Mouse (Mus musculus) lung, postnatal 25 days (tissue): Measurements from ENCODE around the gene Bcl6.

ENCODE experiments used
- DNase-seq: peaks from one replicate; pipeline ENCODE4 v3.0.0; 2022; ENCODE audit warnings: low spot score

Bcl6 gene

DNA sequence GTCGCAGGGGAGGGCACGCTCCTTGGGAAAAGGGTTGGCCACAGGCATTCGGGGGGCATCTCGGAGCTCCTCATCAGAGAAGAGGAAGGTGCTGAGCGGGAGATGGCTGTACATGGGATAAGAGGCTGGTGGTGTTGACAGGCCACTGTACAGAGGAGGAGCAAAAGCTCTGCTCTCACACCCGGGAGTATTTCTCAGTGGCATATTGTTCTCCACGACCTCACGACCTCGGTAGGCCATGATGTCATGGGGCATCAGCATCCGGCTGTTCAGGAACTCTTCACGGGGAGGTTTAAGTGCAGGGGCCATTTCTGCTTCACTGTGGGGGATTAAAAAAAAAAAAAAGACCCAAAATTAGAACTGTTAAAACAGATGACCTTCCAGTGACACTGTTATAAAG, 15.8 kb downstream of the Bcl6 start:
- no peak for DNase-seq

DNA sequence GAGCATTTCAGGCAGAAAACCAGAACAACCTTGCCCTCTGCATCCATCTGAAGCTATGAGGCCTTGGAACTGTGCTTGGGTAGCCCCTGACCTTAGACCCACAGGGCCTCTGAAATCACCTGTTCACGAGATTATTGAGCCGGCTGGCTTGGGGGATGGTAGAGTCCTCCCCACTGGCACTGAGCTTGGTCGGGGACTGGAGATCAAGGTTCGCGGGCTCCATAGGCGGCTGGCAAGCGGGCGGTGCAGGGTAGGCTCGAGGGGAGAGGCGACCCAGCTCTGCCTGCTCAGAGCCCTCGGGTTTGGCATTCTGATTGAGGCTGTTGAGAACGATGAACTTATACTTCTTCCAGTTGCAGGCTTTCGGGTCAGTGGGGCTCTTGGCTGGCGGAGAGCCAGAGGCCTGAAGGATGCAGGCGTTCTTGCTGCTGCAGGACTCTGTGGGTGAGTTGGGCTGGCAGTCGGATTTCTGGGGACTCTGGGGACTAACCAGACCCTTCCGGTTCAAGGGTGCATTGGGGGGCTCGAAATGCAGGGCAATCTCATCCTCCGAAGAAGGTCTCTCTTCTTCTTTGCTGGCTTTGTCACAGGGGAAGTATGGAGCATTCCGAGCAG, 16.4 kb downstream of the Bcl6 start:
- no peak for DNase-seq

DNA sequence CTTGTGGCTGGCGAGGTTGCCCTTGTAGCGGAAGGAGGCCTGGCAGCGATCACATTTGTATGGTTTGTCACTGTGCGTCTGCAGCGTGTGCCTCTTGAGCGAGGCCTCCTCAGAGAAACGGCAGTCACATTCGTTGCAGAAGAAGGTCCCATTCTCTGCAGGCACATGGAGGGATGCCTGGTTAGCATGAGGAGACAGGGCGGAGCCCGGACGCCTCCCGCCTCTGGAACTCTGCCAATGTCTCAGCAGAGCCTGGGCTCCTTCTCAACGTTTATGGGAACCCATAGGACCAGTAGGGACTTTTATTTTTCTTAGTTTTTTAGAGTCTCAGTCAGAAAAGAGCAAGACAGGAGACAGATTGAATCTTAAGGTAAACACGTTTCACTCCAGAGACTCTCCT, 18.7 kb downstream of the Bcl6 start:
- DNase-seq: no peak

DNA sequence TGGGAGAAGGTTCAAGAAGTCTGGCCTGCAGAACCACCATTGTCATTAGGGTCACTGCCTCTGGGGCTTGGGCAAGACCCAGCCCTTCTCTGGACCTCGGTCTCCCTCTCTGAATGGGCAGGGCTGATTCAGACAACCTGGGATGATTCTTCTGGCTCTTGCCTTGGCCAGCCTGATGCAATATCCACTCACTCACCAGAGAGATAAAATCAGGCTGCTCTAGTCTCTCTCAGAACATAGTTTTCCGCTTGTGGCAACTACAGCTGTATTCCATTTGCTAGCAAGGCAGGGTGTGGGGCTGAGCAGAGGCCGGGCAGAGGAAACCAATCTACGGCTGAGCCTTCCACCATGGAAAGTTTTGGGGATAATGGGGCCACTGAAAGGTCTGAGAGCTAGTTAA, 19.8 kb downstream of the Bcl6 start:
- no peak for DNase-seq

- peak; percentile 56 for DNase-seq
Observed at GRCm38 (mm10) chr16:23967301-23967700, 21.4 kb downstream of the Bcl6 start.

DNA sequence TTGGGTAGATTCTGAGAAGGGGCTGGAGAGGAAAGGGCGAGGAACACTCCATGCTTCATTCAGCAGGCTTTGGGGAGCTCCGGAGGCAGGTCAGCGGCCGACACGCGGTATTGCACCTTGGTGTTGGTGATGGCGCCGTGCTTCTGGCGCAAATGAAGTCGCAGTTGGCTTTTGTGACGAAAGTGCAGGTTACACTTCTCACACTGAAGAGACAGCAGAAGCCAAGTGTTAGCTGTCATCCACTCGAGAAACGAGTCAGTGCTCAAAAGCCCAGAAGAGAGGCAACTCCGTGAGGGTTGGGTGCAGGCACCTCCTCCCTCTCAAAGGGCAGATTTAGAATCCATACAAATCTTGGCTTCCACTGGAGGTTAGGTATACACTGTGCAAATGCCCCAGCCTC, 22.6 kb downstream of the Bcl6 start:
- no peak for DNase-seq

GRCm38 (mm10) chr16:23964706-23965367, 23.8 kb downstream of the Bcl6 start:
- no peak for DNase-seq

DNA sequence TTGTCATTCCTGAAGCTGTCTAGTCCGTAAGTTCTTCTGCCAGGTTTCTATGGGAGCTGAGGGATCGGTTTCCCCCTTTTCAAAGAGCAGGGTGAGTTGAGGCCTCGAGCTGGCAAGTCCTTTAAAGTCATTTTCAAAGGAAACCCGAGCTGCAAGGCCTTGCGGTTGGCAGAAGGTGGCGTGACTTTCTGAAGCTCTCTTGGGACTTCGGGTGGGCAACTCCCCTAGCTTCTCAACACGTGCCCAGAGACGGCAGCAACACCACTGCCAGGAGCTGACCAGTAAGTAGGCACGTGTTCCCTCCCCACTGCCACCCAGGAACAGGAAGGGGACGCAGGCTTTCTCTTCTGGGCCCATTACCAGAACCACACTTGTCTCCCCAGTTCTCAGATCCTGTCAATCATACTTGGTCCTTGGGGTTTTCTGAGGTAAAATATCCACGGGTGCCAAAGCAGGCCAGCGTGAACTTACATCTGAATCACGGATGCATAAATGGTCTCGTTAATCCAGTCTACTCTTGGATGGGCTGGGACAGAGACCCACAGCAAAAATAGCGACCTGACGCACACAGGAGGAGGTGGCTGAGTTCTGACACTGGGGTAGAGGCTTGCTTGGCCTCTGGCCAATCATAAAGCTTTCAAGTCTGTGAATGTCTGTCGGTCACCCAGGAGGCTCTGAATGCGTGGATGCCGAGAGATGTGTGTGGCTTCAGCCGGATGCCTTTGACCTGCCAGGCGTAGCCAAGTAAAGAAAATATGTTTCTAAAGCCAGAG, 24.6 kb downstream of the Bcl6 start:
- DNase-seq: no peak

DNA sequence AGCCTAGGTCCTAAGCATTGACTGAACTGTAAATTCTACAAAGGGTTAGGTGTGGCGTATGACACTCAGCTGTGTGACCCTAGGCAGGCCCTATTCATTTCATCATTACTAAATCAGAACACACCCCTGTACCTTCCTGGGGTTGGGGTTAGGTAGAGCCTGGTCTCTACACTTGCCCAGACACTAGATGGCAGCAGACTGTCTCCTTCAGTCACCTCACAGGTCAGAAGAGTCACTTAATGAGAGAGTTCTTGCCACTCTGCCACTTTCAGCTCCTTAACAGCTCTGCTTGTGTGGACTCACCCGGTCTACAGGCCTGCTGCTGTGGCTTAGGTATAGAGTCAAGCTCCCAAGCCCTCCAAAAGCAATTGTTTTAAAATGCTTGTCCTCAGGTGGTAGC, 26.3 kb downstream of the Bcl6 start:
- peak; percentile 69 for DNase-seq

DNA sequence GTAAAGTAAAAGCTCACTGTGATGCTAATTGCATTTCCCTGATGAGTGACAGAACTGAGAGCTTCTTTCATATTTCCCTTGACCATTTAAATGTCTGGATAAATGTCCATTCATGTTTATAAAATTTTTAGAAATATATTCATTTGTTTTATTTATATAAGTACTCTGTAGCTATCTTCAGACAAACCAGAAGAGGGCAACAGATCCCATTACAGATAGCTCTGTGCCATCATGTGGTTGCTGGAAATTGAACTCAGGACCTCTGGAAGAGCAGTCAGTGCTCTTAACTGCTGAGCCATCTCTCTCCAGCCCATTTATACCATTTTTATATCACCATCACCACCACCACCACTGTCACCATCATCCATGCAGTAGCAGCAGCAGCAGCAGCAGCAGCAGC, 29.7 kb downstream of the Bcl6 start:
- DNase-seq: no peak

GRCm38 (mm10) chr16:23953959-23954260, 34.7 kb downstream of the Bcl6 start:
- no peak for DNase-seq

DNA sequence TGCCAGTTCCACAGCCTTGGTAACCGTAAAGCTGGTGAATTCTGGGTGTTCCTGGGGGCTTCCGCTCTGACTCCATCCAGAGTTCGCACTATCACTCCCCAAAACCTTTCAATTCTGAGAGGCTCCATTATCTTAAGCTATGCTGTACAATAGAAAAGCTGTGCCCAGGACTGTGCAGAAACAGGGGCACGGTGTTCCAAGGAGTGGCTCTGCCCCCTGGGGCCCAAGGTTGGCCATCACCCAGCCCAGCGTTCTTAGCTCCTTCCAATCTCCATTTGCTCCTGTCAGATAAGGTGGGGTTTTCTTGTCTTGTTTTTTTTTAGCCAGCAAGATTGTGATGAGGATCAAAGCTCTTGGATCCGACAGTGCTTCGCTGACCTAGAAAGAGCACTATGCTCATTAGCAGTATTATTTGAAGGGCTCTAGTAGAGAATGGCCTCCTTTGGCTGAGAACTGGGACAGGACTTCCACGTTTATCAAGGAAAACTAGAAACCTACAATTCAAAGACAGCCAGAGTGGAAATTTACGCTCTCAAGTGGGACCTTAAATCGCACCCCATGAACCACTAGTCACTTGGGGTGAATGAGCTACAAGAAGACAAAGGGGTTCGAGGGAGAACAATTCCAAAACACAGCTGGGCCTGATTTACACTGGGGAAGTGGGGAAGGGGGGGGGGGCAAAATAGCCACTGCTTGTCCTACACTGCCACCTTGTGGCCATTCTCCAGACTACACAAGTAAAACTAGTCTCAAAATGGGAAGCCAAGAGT, 35.3 kb downstream of the Bcl6 start:
- peak; percentile 38 for DNase-seq

GRCm38 (mm10) chr16:23952101-23952727, 36.4 kb downstream of the Bcl6 start:
- DNase-seq: no peak

- no peak for DNase-seq
Observed at GRCm38 (mm10) chr16:23947654-23948053, 41.0 kb downstream of the Bcl6 start.

DNA sequence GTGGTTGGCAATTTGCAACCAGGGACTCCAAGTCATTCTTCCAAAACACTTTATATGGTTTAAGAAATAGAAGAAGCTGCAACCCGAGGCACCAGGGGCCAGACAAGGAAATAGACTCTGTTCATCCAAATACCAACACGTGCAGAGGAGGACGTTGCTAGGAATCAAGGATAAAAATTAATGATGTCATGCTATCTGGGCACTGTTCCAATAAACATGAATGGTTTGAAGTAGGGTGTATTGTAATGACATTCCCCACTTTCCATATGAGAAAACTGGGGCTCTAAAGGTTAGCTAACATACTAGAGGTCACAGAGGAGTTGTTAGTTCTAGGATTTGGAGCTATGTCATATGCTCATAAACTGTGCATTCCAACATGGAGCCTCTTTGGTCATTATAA, 43.9 kb downstream of the Bcl6 start:
- no peak for DNase-seq

DNA sequence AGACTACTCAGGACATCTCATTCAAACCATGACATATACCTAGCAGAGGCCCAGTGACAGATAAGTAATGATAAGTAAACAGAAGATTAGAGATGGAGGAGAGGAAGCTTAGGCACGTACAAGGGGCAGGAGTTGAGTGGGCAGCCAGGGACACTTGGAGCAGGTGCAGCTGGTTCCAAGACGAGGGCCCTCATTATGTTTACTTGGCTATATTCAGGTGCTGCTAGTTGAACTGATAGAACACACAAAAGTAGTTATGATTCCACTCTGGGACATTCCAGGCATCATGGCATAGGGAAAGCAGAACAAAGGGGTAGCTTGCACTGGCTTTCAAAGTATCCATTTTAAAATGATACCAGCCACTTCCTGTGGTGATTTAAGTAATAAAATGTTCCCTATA, 54.3 kb downstream of the Bcl6 start:
- no peak for DNase-seq

DNA sequence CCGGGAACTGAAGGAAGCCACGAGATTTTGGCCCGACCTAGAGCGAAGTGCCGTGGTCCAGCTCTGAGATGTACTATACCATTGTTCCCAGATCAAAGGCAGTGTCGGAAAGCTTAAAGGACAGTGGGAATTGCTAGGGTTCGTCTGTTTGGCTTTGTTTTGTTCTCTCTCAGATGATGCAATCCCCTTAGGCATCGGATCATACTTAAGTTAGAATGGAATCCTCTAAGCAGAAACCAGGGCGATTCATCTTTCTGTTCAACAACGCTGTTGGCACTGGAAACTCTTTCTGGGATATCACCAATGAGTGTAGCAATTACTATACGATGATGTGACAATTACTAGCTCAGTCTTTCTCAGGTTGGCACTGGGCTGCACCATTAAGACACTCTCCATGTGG, 56.4 kb downstream of the Bcl6 start, which contains the start of gene Rtp2:
Gene Rtp2, minus strand, starts transcription at position 101 of the 400 bp plus-strand sequence.
- no peak for DNase-seq

- no peak for DNase-seq
Observed at GRCm38 (mm10) chr16:23931275-23931674, 57.4 kb downstream of the Bcl6 start.

- no peak for DNase-seq
Observed at GRCm38 (mm10) chr16:23930426-23931073, 58.1 kb downstream of the Bcl6 start.

GRCm38 (mm10) chr16:23927301-23928114, 61.1 kb downstream of the Bcl6 start:
- DNase-seq: peak; percentile 3

DNA sequence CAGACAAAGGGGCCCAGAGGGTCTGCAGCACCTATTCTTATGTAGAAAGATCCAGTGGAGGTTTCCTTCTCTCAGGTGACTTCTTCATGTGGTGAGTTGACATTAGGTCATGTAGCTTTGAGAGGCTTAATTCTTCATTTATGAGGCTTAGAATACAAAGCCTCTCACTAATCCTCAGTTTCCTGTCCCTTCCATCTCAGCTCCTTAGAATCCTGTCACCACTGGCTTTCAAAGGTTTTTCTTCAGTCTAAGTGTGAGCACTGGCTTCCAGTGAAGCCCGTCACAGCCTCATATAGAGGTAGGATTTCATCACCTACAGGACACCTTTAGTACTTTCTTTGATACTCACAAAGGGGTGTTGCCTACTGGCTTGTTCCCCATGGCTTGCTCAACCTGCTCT, 65.7 kb downstream of the Bcl6 start:
- no peak for DNase-seq
